Mouse (Mus musculus): ENCODE data around the gene Camk1g.

Gene Camk1g

GRCm38 (mm10) chr1:193301216-193302092 is 68.6 kb downstream of the Camk1g start:
- no peak for DNase-seq (ENCODE audit: low spot score)

- DNase-seq (ENCODE audit: low spot score) = no peak
These were observed 70.1 kb downstream of the Camk1g start for GRCm38 (mm10) chr1:193299995-193300394.

- no peak for DNase-seq (ENCODE audit: low spot score)
These were observed 71.8 kb downstream of the Camk1g start for GRCm38 (mm10) chr1:193298141-193298765.
